Mouse (Mus musculus): ENCODE measurements around the gene Zfp956. TPM values are rescaled to one million over a fixed set of nuclear protein-coding genes. Genes with fewer than 3 reads are reported as not detected.

Zfp956 gene
- 7.0 and 8.8 TPM in 2 replicates for polyA plus RNA-seq (2015; fragmentation: Nextera tagmentation; extraction: Ambion mirVana)

GRCm38 (mm10) chr6:47953191-47953726 is at the start of gene Zfp956:
TSS of gene Zfp956 (plus strand) at chr6:47953390.
- ATAC-seq (ENCODE audit: borderline replicate concordance, extremely low read depth, low FRiP score, low TSS enrichment) = peak; percentile 99
- H3K9ac ChIP-seq = peak within 1 kb of the TSS; percentile 58
- peak within 1 kb of the TSS; percentile 57 for H3K27ac ChIP-seq
- H3K9me3 ChIP-seq = no peaks in the 10 kb centered on the region
- H3K27me3 ChIP-seq = no peaks in the 10 kb centered on the region
- no peaks in the 10 kb centered on the region for H3K4me1 ChIP-seq
- 0 out of 2 replicates have a peak, but pooled peaks cover 5% of the 10 kb centered on the region for H3K36me3 ChIP-seq
- H3K4me2 ChIP-seq = peak within 1 kb of the TSS; percentile 69
- H3K4me3 ChIP-seq = peak within 1 kb of the TSS; percentile 58
- WGBS = 1% methylated on average over 31 of the region's 31 CpGs

GRCm38 (mm10) chr6:47903587-47903986 is 49.6 kb upstream of the Zfp956 start:
- no peak overlapping the region for H3K4me3 ChIP-seq
- peaks cover 95% of the 10 kb centered on the region for H3K36me3 ChIP-seq
- 80% methylated on average over 4 of the region's 4 CpGs for WGBS
- H3K27me3 ChIP-seq = no peaks in the 10 kb centered on the region
- no peaks in the 10 kb centered on the region for H3K4me1 ChIP-seq
- no peak for ATAC-seq (ENCODE audit: borderline replicate concordance, extremely low read depth, low FRiP score, low TSS enrichment)
- H3K27ac ChIP-seq = no peak overlapping the region
- H3K9ac ChIP-seq = no peak overlapping the region
- no peak overlapping the region for H3K4me2 ChIP-seq
- H3K9me3 ChIP-seq = 0 out of 2 replicates have a peak, but pooled peaks cover 3% of the 10 kb centered on the region

DNA sequence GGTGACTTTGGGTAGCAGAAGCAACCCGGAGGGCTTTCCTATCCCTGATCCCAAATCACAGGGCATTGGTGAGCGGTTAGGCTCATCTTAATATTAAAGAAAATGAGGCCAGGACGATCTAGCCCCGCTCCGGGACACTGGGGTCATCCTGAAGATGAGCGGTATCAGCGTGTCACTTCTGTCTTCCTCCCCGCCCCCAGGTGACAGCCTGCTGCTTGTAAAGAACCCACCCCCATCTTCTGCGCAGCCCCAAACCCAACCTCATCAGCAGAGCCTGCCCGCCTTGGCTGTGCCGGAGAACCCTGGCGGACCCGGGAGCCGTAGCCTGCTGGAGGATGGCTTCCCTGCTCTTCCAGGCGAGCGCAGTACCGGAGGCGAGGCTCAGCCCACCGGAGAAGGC is 48.8 kb upstream of the Zfp956 start:
- Histone ChIP-seq H3K4me2 (no peak overlapping the region), H3K9ac (no peak overlapping the region), H3K27ac (no peak overlapping the region), H3K36me3 (peaks cover 88% of the 10 kb centered on the region), H3K27me3 (no peaks in the 10 kb centered on the region), H3K4me3 (no peak overlapping the region), H3K4me1 (no peaks in the 10 kb centered on the region), H3K9me3 (0 out of 2 replicates have a peak, but pooled peaks cover 3% of the 10 kb centered on the region)
- no peak for ATAC-seq (ENCODE audit: borderline replicate concordance, extremely low read depth, low FRiP score, low TSS enrichment)
- 69% methylated on average over 19 of the region's 19 CpGs for WGBS

DNA sequence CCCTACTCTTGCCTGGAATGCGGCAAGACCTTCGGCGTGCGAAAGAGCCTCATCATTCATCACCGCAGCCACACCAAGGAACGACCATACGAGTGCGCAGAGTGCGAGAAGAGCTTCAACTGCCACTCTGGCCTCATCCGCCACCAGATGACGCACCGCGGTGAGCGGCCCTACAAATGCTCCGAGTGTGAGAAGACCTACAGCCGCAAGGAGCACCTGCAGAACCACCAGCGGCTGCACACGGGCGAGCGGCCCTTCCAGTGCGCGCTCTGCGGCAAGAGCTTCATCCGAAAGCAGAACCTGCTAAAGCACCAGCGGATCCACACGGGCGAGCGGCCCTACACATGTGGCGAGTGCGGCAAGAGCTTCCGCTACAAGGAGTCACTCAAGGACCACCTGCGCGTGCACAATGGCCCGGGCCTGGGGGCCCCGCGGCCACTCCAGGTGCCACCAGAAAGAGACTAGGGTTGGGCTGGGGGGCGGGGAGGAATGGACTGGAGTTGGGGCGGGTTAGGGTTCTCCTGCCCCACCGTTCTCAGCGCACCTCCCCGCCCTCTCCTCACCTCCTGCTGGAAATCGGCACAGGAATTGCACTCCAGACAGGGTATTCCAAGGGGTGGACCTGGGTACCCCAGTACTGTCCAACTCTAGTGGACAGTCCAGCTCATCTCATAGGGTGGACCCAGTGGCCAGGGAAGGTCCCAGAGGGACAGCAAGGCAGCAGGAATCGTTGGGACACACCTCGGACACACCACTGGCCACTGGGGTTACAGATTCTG is 48.1 kb upstream of the Zfp956 start:
- 0 out of 2 replicates have a peak, but pooled peaks cover 3% of the 10 kb centered on the region for H3K9me3 ChIP-seq
- no peaks in the 10 kb centered on the region for H3K4me1 ChIP-seq
- H3K4me2 ChIP-seq = no peak overlapping the region
- peak; percentile 19; the same call in 1 of the 2 replicates for ATAC-seq (ENCODE audit: borderline replicate concordance, extremely low read depth, low FRiP score, low TSS enrichment)
- no peak overlapping the region for H3K4me3 ChIP-seq
- no peak overlapping the region for H3K27ac ChIP-seq
- 73% methylated on average over 44 of the region's 44 CpGs for WGBS
- no peak overlapping the region for H3K9ac ChIP-seq
- no peaks in the 10 kb centered on the region for H3K27me3 ChIP-seq
- H3K36me3 ChIP-seq = peaks cover 80% of the 10 kb centered on the region

GRCm38 (mm10) chr6:47906326-47906725 is 46.9 kb upstream of the Zfp956 start:
- Histone ChIP-seq H3K36me3 (peaks cover 68% of the 10 kb centered on the region), H3K4me1 (no peaks in the 10 kb centered on the region)
- WGBS = 93% methylated on average over 5 of the region's 5 CpGs

GRCm38 (mm10) chr6:47909007-47909406 is 44.2 kb upstream of the Zfp956 start:
- Histone ChIP-seq H3K9me3 (0 out of 2 replicates have a peak, but pooled peaks cover 3% of the 10 kb centered on the region), H3K4me1 (no peaks in the 10 kb centered on the region), H3K27me3 (no peaks in the 10 kb centered on the region), H3K9ac (no peak overlapping the region), H3K4me3 (no peak overlapping the region), H3K27ac (no peak overlapping the region), H3K36me3 (peaks cover 41% of the 10 kb centered on the region), H3K4me2 (no peak overlapping the region)
- no peak for ATAC-seq (ENCODE audit: borderline replicate concordance, extremely low read depth, low FRiP score, low TSS enrichment)
- 79% methylated on average over 1 of the region's 1 CpGs for WGBS

More at GRCm38 (mm10) chr6:47906326-47906725, 46.9 kb upstream of the Zfp956 start:
- no peaks in the 10 kb centered on the region for H3K27me3 ChIP-seq
- H3K27ac ChIP-seq = no peak overlapping the region
- H3K9ac ChIP-seq = no peak overlapping the region
- 0 out of 2 replicates have a peak, but pooled peaks cover 3% of the 10 kb centered on the region for H3K9me3 ChIP-seq
- H3K4me3 ChIP-seq = no peak overlapping the region
- ATAC-seq (ENCODE audit: borderline replicate concordance, extremely low read depth, low FRiP score, low TSS enrichment) = no peak
- H3K4me2 ChIP-seq = no peak overlapping the region

- Histone ChIP-seq H3K4me2 (no peak overlapping the region), H3K9ac (no peak overlapping the region), H3K27ac (no peak overlapping the region), H3K27me3 (no peaks in the 10 kb centered on the region), H3K36me3 (peaks cover 15% of the 10 kb centered on the region), H3K4me1 (no peaks in the 10 kb centered on the region), H3K4me3 (no peak overlapping the region), H3K9me3 (no peaks in the 10 kb centered on the region)
- no peak for ATAC-seq (ENCODE audit: borderline replicate concordance, extremely low read depth, low FRiP score, low TSS enrichment)
- WGBS = 46% methylated on average over 1 of the region's 1 CpGs
Observed at GRCm38 (mm10) chr6:47911650-47912049, 41.5 kb upstream of the Zfp956 start.

GRCm38 (mm10) chr6:47912991-47913390 is 40.2 kb upstream of the Zfp956 start:
- no peaks in the 10 kb centered on the region for H3K27me3 ChIP-seq
- no peak overlapping the region for H3K27ac ChIP-seq
- 48% methylated on average over 3 of the region's 3 CpGs for WGBS
- H3K9me3 ChIP-seq = no peaks in the 10 kb centered on the region
- ATAC-seq (ENCODE audit: borderline replicate concordance, extremely low read depth, low FRiP score, low TSS enrichment) = no peak
- no peak overlapping the region for H3K9ac ChIP-seq
- no peak overlapping the region for H3K4me2 ChIP-seq
- H3K4me3 ChIP-seq = no peak overlapping the region
- H3K36me3 ChIP-seq = 0 out of 2 replicates have a peak, but pooled peaks cover 3% of the 10 kb centered on the region
- no peaks in the 10 kb centered on the region for H3K4me1 ChIP-seq

- Histone ChIP-seq H3K9me3 (no peaks in the 10 kb centered on the region), H3K27me3 (no peaks in the 10 kb centered on the region), H3K36me3 (no peaks in the 10 kb centered on the region), H3K4me2 (no peak overlapping the region), H3K4me3 (no peak overlapping the region), H3K9ac (no peak overlapping the region), H3K27ac (no peak overlapping the region), H3K4me1 (peaks cover 13% of the 10 kb centered on the region)
- ATAC-seq (ENCODE audit: borderline replicate concordance, extremely low read depth, low FRiP score, low TSS enrichment) = no peak
- 75% methylated on average over 5 of the region's 5 CpGs for WGBS
Observed at GRCm38 (mm10) chr6:47917051-47917450, 36.1 kb upstream of the Zfp956 start.

- Histone ChIP-seq H3K27me3 (no peaks in the 10 kb centered on the region), H3K36me3 (no peaks in the 10 kb centered on the region), H3K9me3 (no peaks in the 10 kb centered on the region), H3K4me2 (no peak overlapping the region), H3K9ac (no peak overlapping the region), H3K27ac (no peak overlapping the region), H3K4me3 (no peak overlapping the region), H3K4me1 (peaks cover 15% of the 10 kb centered on the region)
- ATAC-seq (ENCODE audit: borderline replicate concordance, extremely low read depth, low FRiP score, low TSS enrichment) = no peak
- WGBS = 57% methylated on average over 3 of the region's 3 CpGs
Observed at GRCm38 (mm10) chr6:47918768-47919274, 34.4 kb upstream of the Zfp956 start.

- Histone ChIP-seq H3K4me3 (peak overlapping the region; percentile 67), H3K27me3 (no peaks in the 10 kb centered on the region), H3K4me2 (peak overlapping the region; percentile 58), H3K27ac (peak overlapping the region; percentile 98), H3K9ac (peak overlapping the region; percentile 71), H3K36me3 (no peaks in the 10 kb centered on the region), H3K4me1 (peaks cover 15% of the 10 kb centered on the region), H3K9me3 (no peaks in the 10 kb centered on the region)
- WGBS = 28% methylated on average over 11 of the region's 11 CpGs
- ATAC-seq (ENCODE audit: borderline replicate concordance, extremely low read depth, low FRiP score, low TSS enrichment) = no peak; the same call in 1 of the 2 replicates
Observed at GRCm38 (mm10) chr6:47919646-47920446, 33.3 kb upstream of the Zfp956 start.
